Mouse (Mus musculus) heart, postnatal 0 days (tissue): ENCODE data around the gene Lama2. TPM values are rescaled to one million over a fixed set of nuclear protein-coding genes. Genes with fewer than 3 reads are reported as not detected.

ENCODE experiments used
- ATAC-seq: fragments of 200-750 bp; cut with Nextera tagmentation; 2 replicates; pipeline ENCODE4 v1.8.0; 2017; ENCODE audit warnings: low read depth, moderate number of reproducible peaks, moderate library complexity; ENCODE audit not compliant: insufficient read depth
- DNase-seq: peaks from one replicate; pipeline ENCODE4 v3.0.0-alpha.2; 2016; ENCODE audit warnings: low spot score
- H3K27ac ChIP-seq: fragments of 300-500 bp; sonication (generic); 2 replicates; pipeline ENCODE4 v1.5.1; 2014; ENCODE audit warnings: low read depth, mild to moderate bottlenecking
- H3K27me3 ChIP-seq: fragments of 300-500 bp; sonication (generic); 2 replicates; pipeline ENCODE4 v1.6.1; 2014; ENCODE audit warnings: low read length, mixed read lengths; ENCODE audit not compliant: control insufficient read depth, insufficient read depth
- H3K36me3 ChIP-seq: fragments of 300-500 bp; sonication (generic); replicated peaks from 2 replicates; pipeline ENCODE4 v1.6.1; 2014; ENCODE audit warnings: low read length, mixed read lengths; ENCODE audit not compliant: control insufficient read depth, insufficient read depth
- H3K4me1 ChIP-seq: fragments of 300-500 bp; sonication (generic); 2 replicates; pipeline ENCODE4 v1.6.1; 2014; ENCODE audit warnings: antibody characterized with exemption; ENCODE audit not compliant: control insufficient read depth, insufficient read depth
- H3K4me2 ChIP-seq: fragments of 300-500 bp; sonication (generic); 2 replicates; pipeline ENCODE4 v1.6.1; 2014; ENCODE audit warnings: low read depth, mild to moderate bottlenecking, low read length, moderate library complexity
- H3K4me3 ChIP-seq: fragments of 300-500 bp; sonication (generic); 2 replicates; pipeline ENCODE4 v1.5.1; 2014; ENCODE audit warnings: low read depth, low read length
- H3K9ac ChIP-seq: fragments of 300-500 bp; sonication (generic); replicated peaks from 2 replicates; pipeline ENCODE4 v1.6.1; 2014; ENCODE audit warnings: low read depth, low read length, mixed read lengths
- H3K9me3 ChIP-seq: fragments of 300-500 bp; sonication (generic); replicated peaks from 2 replicates; pipeline ENCODE4 v1.6.1; 2016; ENCODE audit warnings: low read length; ENCODE audit not compliant: control insufficient read depth
- CTCF ChIP-seq: IDR thresholded peaks from 2 replicates; pipeline ENCODE4 v1.5.1; 2016; ENCODE audit warnings: antibody characterized with exemption, control low read depth, low read depth
- EP300 ChIP-seq: IDR thresholded peaks from 2 replicates; pipeline ENCODE4 v1.6.1; 2016; ENCODE audit warnings: antibody characterized with exemption, low read depth
- WGBS: fragments of 180-500 bp; shearing (Covaris S2); extraction: QIAGEN DNeasy Blood & Tissue Kit; methylation state at CpG from one replicate; pipeline ENCODE4 v1.1.7; 2014; 5-methylcytosine and 5-hydroxymethylcytosine counted together
- polyA plus RNA-seq: library from polyadenylated mRNA; unstranded; fragments of >200 nt; fragmentation: Nextera tagmentation; extraction: Ambion mirVana; gene quantifications from 2 replicates; pipeline ENCODE4 v1.2.1, GENCODE M21; 2015
- total RNA-seq: library from RNA; depleted of rRNA; stranded (reverse); fragments of >200 nt; gene quantifications from 2 replicates; pipeline ENCODE4 v1.2.3, GENCODE M21; 2014; ENCODE audit warnings: low replicate concordance

Gene Lama2
- total and polyA plus RNA-seq, 2 experiments from 2014 or later, result 32.4 to 85.5 TPM

GRCm38 (mm10) chr10:27047196-27047595 lies 572.4 kb downstream of the Lama2 start:
- Histone ChIP-seq H3K27ac (no peak overlapping the region), H3K4me3 (no peak overlapping the region), H3K36me3 (no peaks in the 10 kb centered on the region), H3K4me2 (no peak overlapping the region), H3K27me3 (no peaks in the 10 kb centered on the region), H3K9me3 (no peaks in the 10 kb centered on the region), H3K4me1 (no peaks in the 10 kb centered on the region), H3K9ac (no peak overlapping the region)
- DNase-seq (no peak), ATAC-seq (no peak)
- 58% methylated on average over 2 of the region's 2 CpGs for WGBS
- TF ChIP-seq CTCF (no peak), EP300 (no peak)

- ATAC-seq (no peak), DNase-seq (no peak)
- H3K4me1 ChIP-seq, result no peaks in the 10 kb centered on the region
- H3K4me3 ChIP-seq, result no peak overlapping the region
- H3K9ac ChIP-seq, result no peak overlapping the region
- H3K27ac ChIP-seq, result no peak overlapping the region
- H3K9me3 ChIP-seq, result no peaks in the 10 kb centered on the region
- no peaks in the 10 kb centered on the region for H3K36me3 ChIP-seq
- H3K4me2 ChIP-seq, result no peak overlapping the region
- H3K27me3 ChIP-seq, result no peaks in the 10 kb centered on the region
- WGBS, result 13% methylated on average over 1 of the region's 1 CpGs
- TF ChIP-seq CTCF (no peak), EP300 (no peak)
Observed at GRCm38 (mm10) chr10:27041812-27042211, 577.7 kb downstream of the Lama2 start.

- no peak for TF ChIP-seq CTCF
- no peak for TF ChIP-seq EP300
- ATAC-seq, result peak; percentile 20; the same call in 1 of the 2 replicates
- no peaks in the 10 kb centered on the region; the same call in 1 of the 2 replicates for H3K36me3 ChIP-seq
- no peak overlapping the region for H3K4me3 ChIP-seq
- no peak overlapping the region for H3K27ac ChIP-seq
- DNase-seq, result no peak
- no peaks in the 10 kb centered on the region for H3K9me3 ChIP-seq
- H3K4me1 ChIP-seq, result no peaks in the 10 kb centered on the region
- WGBS, result 57% methylated on average over 1 of the region's 1 CpGs
- H3K9ac ChIP-seq, result no peak overlapping the region
- no peak overlapping the region for H3K4me2 ChIP-seq
- H3K27me3 ChIP-seq, result no peaks in the 10 kb centered on the region
Observed at GRCm38 (mm10) chr10:27022707-27023106, 596.9 kb downstream of the Lama2 start.

DNA sequence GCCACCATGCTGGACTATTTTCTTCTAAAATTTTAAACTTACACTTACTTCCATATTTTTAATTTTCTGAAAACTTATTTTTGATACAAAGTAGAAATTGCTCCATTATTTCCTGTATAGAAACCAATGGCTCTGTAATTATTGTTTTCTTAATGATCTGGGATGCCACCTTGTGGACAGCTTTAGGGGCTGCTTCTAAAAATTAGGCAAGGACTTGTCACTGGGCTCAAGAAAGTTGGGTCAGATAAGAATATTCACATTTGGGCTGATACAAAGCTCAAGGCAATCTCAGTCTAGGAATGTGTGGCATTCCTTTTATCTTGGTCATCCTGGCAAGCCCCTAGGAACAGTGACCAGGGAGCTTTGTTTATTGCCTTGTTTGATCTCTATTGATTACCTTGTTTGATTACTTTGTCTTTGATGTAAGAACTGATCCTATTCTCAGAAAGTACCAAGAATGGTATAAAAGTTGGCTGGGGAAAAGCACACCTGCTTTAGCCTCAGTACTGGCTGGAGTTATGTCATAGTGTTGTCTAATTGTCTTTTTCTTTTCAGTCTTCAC lies 606.7 kb downstream of the Lama2 start:
- Histone ChIP-seq H3K36me3 (no peaks in the 10 kb centered on the region), H3K4me2 (no peak overlapping the region), H3K9ac (no peak overlapping the region), H3K4me3 (no peak overlapping the region), H3K9me3 (no peaks in the 10 kb centered on the region), H3K27ac (no peak overlapping the region), H3K27me3 (no peaks in the 10 kb centered on the region), H3K4me1 (no peaks in the 10 kb centered on the region)
- ATAC-seq, result no peak
- TF ChIP-seq EP300 (no peak), CTCF (0 out of 2 replicates have a peak, but pooled peaks have one; percentile 2)
- no peak for DNase-seq

DNA sequence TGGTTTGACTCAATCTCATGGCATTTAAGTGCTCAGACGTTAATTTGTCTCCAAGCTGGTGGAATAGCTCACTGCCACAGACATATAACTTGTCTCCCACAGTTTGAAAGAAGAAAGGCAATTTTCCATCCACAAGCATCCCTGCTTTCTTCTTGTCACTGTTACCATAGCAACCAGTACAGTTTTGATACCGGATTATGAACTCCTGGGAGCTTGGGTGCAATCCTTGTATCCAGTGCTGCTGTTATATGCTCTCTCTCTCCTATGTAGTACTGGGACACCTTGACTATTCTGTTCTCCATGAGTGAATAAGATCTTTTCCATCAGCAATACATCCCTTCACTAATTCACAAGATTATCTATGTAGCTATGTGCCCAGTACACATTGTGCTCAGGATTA lies 612.2 kb downstream of the Lama2 start:
- 69% methylated on average over 2 of the region's 2 CpGs for WGBS
- TF ChIP-seq EP300, result no peak
- no peak for TF ChIP-seq CTCF
- Histone ChIP-seq H3K36me3 (0 out of 2 replicates have a peak, but pooled peaks cover 10% of the 10 kb centered on the region), H3K27ac (no peak overlapping the region), H3K4me2 (no peak overlapping the region), H3K4me1 (no peaks in the 10 kb centered on the region), H3K9me3 (no peaks in the 10 kb centered on the region), H3K9ac (no peak overlapping the region), H3K27me3 (no peaks in the 10 kb centered on the region), H3K4me3 (no peak overlapping the region)
- no peak for ATAC-seq
- no peak for DNase-seq

DNA sequence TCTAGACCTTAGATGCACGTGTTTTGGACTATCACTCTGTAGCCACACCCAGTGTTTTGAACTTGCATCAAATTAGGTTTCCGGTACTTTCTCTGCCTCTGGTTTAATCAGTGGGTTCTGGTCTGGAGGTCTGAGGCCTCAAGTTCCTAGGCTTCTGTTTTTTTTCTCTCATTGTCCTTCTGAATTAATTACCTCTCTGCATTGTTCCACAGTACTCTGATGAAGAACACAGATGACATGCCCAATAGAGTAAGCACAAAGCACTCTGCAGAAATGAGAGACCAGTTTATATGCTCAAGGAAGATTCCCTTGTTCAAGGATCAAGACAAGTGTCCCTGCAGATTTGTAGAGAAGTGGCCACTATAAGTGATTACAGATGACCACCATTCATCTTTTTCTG lies 613.8 kb downstream of the Lama2 start:
- no peak for TF ChIP-seq EP300
- H3K36me3 ChIP-seq, result 0 out of 2 replicates have a peak, but pooled peaks cover 10% of the 10 kb centered on the region
- H3K9ac ChIP-seq, result no peak overlapping the region
- H3K27me3 ChIP-seq, result no peaks in the 10 kb centered on the region
- no peak overlapping the region for H3K4me3 ChIP-seq
- H3K9me3 ChIP-seq, result no peaks in the 10 kb centered on the region
- H3K4me2 ChIP-seq, result no peak overlapping the region
- DNase-seq (no peak), ATAC-seq (no peak)
- H3K4me1 ChIP-seq, result no peaks in the 10 kb centered on the region
- no peak overlapping the region for H3K27ac ChIP-seq
- WGBS, result 59% methylated on average over 2 of the region's 2 CpGs
